Mouse (Mus musculus) spleen, adult 18-20 months (tissue): ENCODE results near the gene Txn1.

Experiments used
- DNase-seq, 2 experiments: peaks; one replicate each; pipeline ENCODE4 v3.0.0; 2022; ENCODE audit warnings: mixed read lengths in 2 of 2

Gene Txn1

GRCm38 (mm10) chr4:57895902-57896301 is 60.3 kb downstream of the Txn1 start:
- DNase-seq: no peak

GRCm38 (mm10) chr4:57895140-57895539 is 61.1 kb downstream of the Txn1 start:
- no peak for DNase-seq
